Comparison of ENCODE assay signal across 8 mouse cellular contexts in genomic region chr19:23759322-23759945, GRCm38 (mm10). TPM values are rescaled to one million over a fixed set of nuclear protein-coding genes. Genes with fewer than 3 reads are reported as not detected.
DNase-seq lines count a peak whose midpoint lies in the region; ATAC-seq and TF ChIP-seq lines count a peak whose summit lies in the region.

No protein-coding gene starts in this region.

- no peak for TF ChIP-seq CTCF in MEL (IDR thresholded peaks at IDR 0.05 in 2 of 3, conservative IDR thresholded peaks at IDR 0.05 in 1 of 3; ENCODE audit: control insufficient read depth in 1 of 3, insufficient read depth in 1 of 3, low read depth in 2 of 3, low read length in 3 of 3, poor library complexity in 1 of 3, severe bottlenecking in 1 of 3)
- TF ChIP-seq CTCF in stomach, postnatal 0 days (IDR thresholded peaks at IDR 0.05; ENCODE audit: low read depth): no peak

- no peaks in the 10 kb centered on the region; the same call in 1 of the 2 replicates for H3K79me2 ChIP-seq in MEL (ENCODE audit: control insufficient read depth, insufficient read depth, low read length, poor library complexity)

- TF ChIP-seq EP300 in MEL (IDR thresholded peaks at IDR 0.05; ENCODE audit: low read depth in 1 of 2, low read length in 2 of 2): no peak
- no peak for TF ChIP-seq EP300 in stomach, postnatal 0 days (optimal IDR thresholded peaks at IDR 0.05)

- intact Hi-C loops in heart, postnatal 25 days (cut with DNase I): no loop called here

- no peak for ATAC-seq in forebrain, embryonic 11.5 days (replicated peaks; ENCODE audit: low FRiP score)
- ATAC-seq in stomach, postnatal 0 days (ENCODE audit: low FRiP score, low TSS enrichment): no peak

- WGBS in forebrain, embryonic 11.5 days: 2% methylated on average over 17 of the region's 17 CpGs
- WGBS in stomach, postnatal 0 days: 8% methylated on average over 17 of the region's 17 CpGs

- TF ChIP-seq RAD21 in MEL (IDR thresholded peaks at IDR 0.05; ENCODE audit: low read depth, low read length): no peak

- H3K4me2 ChIP-seq in forebrain, embryonic 11.5 days (ENCODE audit: low read depth, low read length, severe bottlenecking): peak overlapping the region; percentile 86
- peak overlapping the region; percentile 95 for H3K4me2 ChIP-seq in stomach, postnatal 0 days (replicated peaks; ENCODE audit: low read depth)

- H3K4me3 ChIP-seq in MEL (ENCODE audit: control insufficient read depth in 1 of 2, insufficient read depth in 1 of 2, low read depth in 2 of 2, low read length in 2 of 2): peak overlapping the region in 1 of 2 experiments; percentile 97; a peak in 2 of 4 replicates
- peak overlapping the region; percentile 68 for H3K4me3 ChIP-seq in forebrain, embryonic 11.5 days (ENCODE audit: low read depth, low read length)
- peak overlapping the region; percentile 69 for H3K4me3 ChIP-seq in stomach, postnatal 0 days (ENCODE audit: low read depth, low read length)

- H3K27me3 ChIP-seq in MEL (ENCODE audit: control insufficient read depth in 1 of 2, insufficient read depth in 2 of 2, low read length in 2 of 2): peaks cover 3% of the 10 kb centered on the region in 2 experiments; a peak in 2 of 4 replicates
- H3K27me3 ChIP-seq in forebrain, embryonic 11.5 days (ENCODE audit: control insufficient read depth, insufficient read depth, low read length): peaks cover 15% of the 10 kb centered on the region
- H3K27me3 ChIP-seq in stomach, postnatal 0 days (ENCODE audit: control insufficient read depth, insufficient read depth, low read length): no peaks in the 10 kb centered on the region

- DNase-seq in heart, adult 18-20 months: peak; percentile 45 to 47
- no peak for DNase-seq in heart, postnatal 25 days (ENCODE audit: low spot score)
- DNase-seq in MEL (ENCODE audit: low read depth, low spot score): peak; percentile 36
- DNase-seq in forebrain, embryonic 11.5 days (ENCODE audit: low spot score): no peak
- DNase-seq in induced T-regulatory cell, adult 2 months (ENCODE audit: low read depth): peak; percentile 21
- DNase-seq in lung, postnatal 25 days (ENCODE audit: low spot score): peak; percentile 8
- no peak for DNase-seq in stomach, postnatal 0 days (ENCODE audit: low spot score)
- no peak for DNase-seq in gastrocnemius, postnatal 25 days

- no peak overlapping the region for H3K27ac ChIP-seq in MEL (ENCODE audit: control insufficient read depth, low read depth, low read length)
- peak overlapping the region; percentile 46; the same call in 1 of the 2 replicates for H3K27ac ChIP-seq in forebrain, embryonic 11.5 days (ENCODE audit: low read depth, low read length)
- H3K27ac ChIP-seq in stomach, postnatal 0 days (replicated peaks): peak overlapping the region; percentile 86; the same call in 1 of the 2 replicates

- H3K4me1 ChIP-seq in MEL (ENCODE audit: control insufficient read depth in 1 of 2, insufficient read depth in 2 of 2, low read length in 2 of 2): peaks cover 0 to 3% of the 10 kb centered on the region in 2 experiments; a peak in 2 of 4 replicates
- 0 out of 2 replicates have a peak, but pooled peaks cover 5% of the 10 kb centered on the region for H3K4me1 ChIP-seq in forebrain, embryonic 11.5 days (replicated peaks; ENCODE audit: control insufficient read depth, insufficient read depth, low read length)
- no peaks in the 10 kb centered on the region for H3K4me1 ChIP-seq in stomach, postnatal 0 days (replicated peaks; ENCODE audit: control insufficient read depth, insufficient read depth)

- peaks cover 0 to 5% of the 10 kb centered on the region in 2 experiments; a peak in 2 of 4 replicates for H3K36me3 ChIP-seq in MEL (ENCODE audit: control insufficient read depth in 1 of 2, insufficient read depth in 2 of 2, low read length in 2 of 2)
- no peaks in the 10 kb centered on the region for H3K36me3 ChIP-seq in forebrain, embryonic 11.5 days (ENCODE audit: control insufficient read depth, insufficient read depth, low read length)
- no peaks in the 10 kb centered on the region for H3K36me3 ChIP-seq in stomach, postnatal 0 days (ENCODE audit: control insufficient read depth, insufficient read depth, low read length)

- no peak for TF ChIP-seq POLR2A in MEL (IDR thresholded peaks at IDR 0.05; ENCODE audit: control insufficient read depth in 1 of 2, insufficient read depth in 1 of 2, low read depth in 1 of 2, low read length in 2 of 2, poor library complexity in 1 of 2)

- no peaks in the 10 kb centered on the region for H3K9me3 ChIP-seq in MEL (replicated peaks; ENCODE audit: insufficient read depth, low read length)
- H3K9me3 ChIP-seq in forebrain, embryonic 11.5 days (ENCODE audit: control insufficient read depth, low read length): no peaks in the 10 kb centered on the region
- no peaks in the 10 kb centered on the region for H3K9me3 ChIP-seq in stomach, postnatal 0 days (ENCODE audit: control insufficient read depth, low read length)

- no peak overlapping the region for H3K9ac ChIP-seq in MEL (ENCODE audit: control insufficient read depth, low read depth, low read length, poor library complexity, severe bottlenecking)
- H3K9ac ChIP-seq in forebrain, embryonic 11.5 days (ENCODE audit: low read length): peak overlapping the region; percentile 83
- H3K9ac ChIP-seq in stomach, postnatal 0 days (ENCODE audit: low read length): peak overlapping the region; percentile 69

TF ChIP-seq in MEL, 35 proteins besides CTCF, POLR2A, EP300 and RAD21:
- TF ChIP-seq ZMIZ1 (IDR thresholded peaks at IDR 0.05; ENCODE audit: low read depth, low read length) (no peak), GABPA (IDR thresholded peaks at IDR 0.05; ENCODE audit: low read depth, low read length) (no peak), CHD2 (IDR thresholded peaks at IDR 0.05; ENCODE audit: low read length) (no peak), USF2 (IDR thresholded peaks at IDR 0.05; ENCODE audit: borderline replicate concordance in 1 of 2, insufficient read depth in 1 of 2, low read depth in 1 of 2, low read length in 2 of 2) (no peak), MAZ (IDR thresholded peaks at IDR 0.05; ENCODE audit: low read depth, low read length) (no peak), RCOR1 (IDR thresholded peaks at IDR 0.05; ENCODE audit: low read depth, low read length) (no peak), UBTF (IDR thresholded peaks at IDR 0.05; ENCODE audit: borderline replicate concordance, insufficient read depth, low read depth, low read length) (no peak), JUND (IDR thresholded peaks at IDR 0.05; ENCODE audit: low read depth, low read length) (no peak), TBP (IDR thresholded peaks at IDR 0.05; ENCODE audit: low read depth, low read length) (no peak), TCF12 (IDR thresholded peaks at IDR 0.05; ENCODE audit: low read depth, low read length) (no peak), MEF2A (IDR thresholded peaks at IDR 0.05; ENCODE audit: extremely low read depth, insufficient replicate concordance, low read depth, low read length, poor library complexity, severe bottlenecking) (no peak), MAX (IDR thresholded peaks at IDR 0.05; ENCODE audit: low read length) (no peak), POLR2AphosphoS2 (IDR thresholded peaks at IDR 0.05; ENCODE audit: low read length) (no peak), HCFC1 (IDR thresholded peaks at IDR 0.05; ENCODE audit: low read depth, low read length) (no peak), NELFE (IDR thresholded peaks at IDR 0.05; ENCODE audit: low read depth, low read length) (no peak), MXI1 (IDR thresholded peaks at IDR 0.05; ENCODE audit: low read depth, low read length) (no peak)

RNA-seq across cellular contexts. Expression of gene Apba1, which starts 0.7 kb away (rescaled TPM):
- 1 to 10 TPM; 3.0 to 3.1 TPM for total RNA-seq in heart, adult 18-20 months (2021)
- total RNA-seq in heart, postnatal 25 days (2021): 1 to 10 TPM; 3.7 to 3.9 TPM
- under 0.01 TPM in 1 of 2 replicates, not detected in the other for total RNA-seq in MEL (2012; rRNA removed)
- polyA plus RNA-seq in MEL (2012; ENCODE audit: insufficient read depth in 1 of 2, insufficient read length in 2 of 2, low read depth in 1 of 2, low replicate concordance in 2 of 2, missing spikeins in 1 of 2): under 1 TPM in 1 of 2 experiments, not detected in 1; 0.03 TPM
- 0.92 and 1.2 TPM in 2 replicates for polyA plus RNA-seq in forebrain, embryonic 11.5 days (2014; fragmentation: Nextera tagmentation; extraction: Ambion mirVana)
- polyA plus RNA-seq in stomach, postnatal 0 days (2015; fragmentation: Nextera tagmentation; extraction: Ambion mirVana): 0.47 and 0.55 TPM in 2 replicates
- total RNA-seq in gastrocnemius, postnatal 25 days (2021): 1 to 10 TPM; 1.3 to 1.5 TPM

Comparison
In these comparisons a context has a peak if more than half of its experiments do, and no peak if none do; other contexts are left out.
1. DNase-seq: peak in heart, adult 18-20 months (2 of 2), MEL (single experiment), induced T-regulatory cell, adult 2 months (single experiment) and lung, postnatal 25 days (single experiment); none in heart, postnatal 25 days (single experiment), forebrain, embryonic 11.5 days (single experiment), stomach, postnatal 0 days (single experiment) and gastrocnemius, postnatal 25 days (single experiment).